Comparison of ENCODE assay signal across 8 mouse cellular contexts in the genomic region with DNA sequence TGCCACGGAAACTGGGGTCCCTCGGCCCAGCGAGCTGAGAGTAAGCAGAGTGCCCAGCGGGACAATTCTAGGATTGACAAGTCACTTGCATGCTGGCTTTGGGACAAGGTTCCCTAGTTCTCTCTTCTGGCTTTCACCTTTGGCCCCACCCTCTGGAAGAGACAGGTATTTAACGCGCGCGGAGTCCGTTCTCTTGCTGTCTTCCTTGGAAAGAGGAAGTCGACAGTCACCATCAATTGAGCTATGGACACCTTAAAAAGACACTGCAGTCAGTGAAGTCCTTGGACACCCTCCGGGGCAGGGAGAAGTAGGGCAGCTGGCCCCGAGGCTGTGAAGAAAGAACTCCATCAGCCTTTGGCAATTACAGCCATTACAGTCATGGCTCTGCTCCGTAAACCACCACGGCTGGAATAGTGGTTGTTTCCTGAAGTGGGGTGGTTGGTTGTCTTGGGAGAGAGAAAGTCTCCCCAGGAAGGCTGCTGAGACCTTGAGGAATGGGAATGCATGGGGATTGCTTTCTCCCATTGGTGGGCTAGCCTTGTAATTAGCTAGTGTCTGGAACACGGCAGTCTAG. TPM values are rescaled to one million over a fixed set of nuclear protein-coding genes. Genes with fewer than 3 reads are reported as not detected.
A peak's percentile ranks its signal among the peaks of the same experiment; 100 is the strongest.
DNase-seq lines count a peak whose midpoint lies in the region; ATAC-seq and TF ChIP-seq lines count a peak whose summit lies in the region.

No protein-coding gene starts in this region.

- H3K79me2 ChIP-seq in heart, adult 2 months (replicated peaks; ENCODE audit: control insufficient read depth, insufficient read depth, low read length), result no peaks in the 10 kb centered on the region

- no peak for ATAC-seq in embryonic facial prominence, embryonic 15.5 days (ENCODE audit: insufficient number of reproducible peaks, low FRiP score, low TSS enrichment, low read depth)
- ATAC-seq in kidney, embryonic 16.5 days (ENCODE audit: low FRiP score, low TSS enrichment), result no peak; the same call in 1 of the 2 replicates

- H3K4me2 ChIP-seq in embryonic facial prominence, embryonic 15.5 days (replicated peaks), result peak overlapping the region; percentile 82
- peak overlapping the region; percentile 83 for H3K4me2 ChIP-seq in kidney, embryonic 16.5 days (replicated peaks; ENCODE audit: low read depth, low read length)

- no peaks in the 10 kb centered on the region for H3K9me3 ChIP-seq in embryonic facial prominence, embryonic 15.5 days (replicated peaks)
- H3K9me3 ChIP-seq in kidney, embryonic 16.5 days (ENCODE audit: low read length), result no peaks in the 10 kb centered on the region
- H3K9me3 ChIP-seq in megakaryocyte, embryonic 14.5 days, result no peaks in the 10 kb centered on the region

- peaks cover 8% of the 10 kb centered on the region for H3K4me1 ChIP-seq in heart, adult 2 months (ENCODE audit: control insufficient read depth, insufficient read depth, low read length)
- H3K4me1 ChIP-seq in embryonic facial prominence, embryonic 15.5 days, result peaks cover 60% of the 10 kb centered on the region
- H3K4me1 ChIP-seq in kidney, embryonic 16.5 days (ENCODE audit: insufficient read depth, low read length), result peaks cover 48% of the 10 kb centered on the region
- H3K4me1 ChIP-seq in megakaryocyte, embryonic 14.5 days, result peaks cover 27% of the 10 kb centered on the region

- no peak for TF ChIP-seq POLR2A in heart, adult 2 months (IDR thresholded peaks at IDR 0.05; ENCODE audit: insufficient read depth, low read depth, low read length)

- TF ChIP-seq EP300 in heart, adult 2 months (IDR thresholded peaks at IDR 0.05; ENCODE audit: insufficient read depth, low read depth, low read length), result no peak

- peak overlapping the region; percentile 50 for H3K4me3 ChIP-seq in heart, adult 2 months
- H3K4me3 ChIP-seq in embryonic facial prominence, embryonic 15.5 days (replicated peaks), result peak overlapping the region; percentile 52
- H3K4me3 ChIP-seq in kidney, embryonic 16.5 days (ENCODE audit: low read length), result peak overlapping the region; percentile 46
- H3K4me3 ChIP-seq in megakaryocyte, embryonic 14.5 days (replicated peaks), result peak overlapping the region; percentile 78

- H3K36me3 ChIP-seq in heart, adult 2 months (ENCODE audit: control insufficient read depth, insufficient read depth, low read length), result no peaks in the 10 kb centered on the region
- no peaks in the 10 kb centered on the region for H3K36me3 ChIP-seq in embryonic facial prominence, embryonic 15.5 days
- H3K36me3 ChIP-seq in kidney, embryonic 16.5 days (ENCODE audit: insufficient read depth, low read length), result no peaks in the 10 kb centered on the region
- no peaks in the 10 kb centered on the region for H3K36me3 ChIP-seq in megakaryocyte, embryonic 14.5 days (replicated peaks; ENCODE audit: low read length)

- DNase-seq in heart, adult 2 months, result no peak
- DNase-seq in heart, adult 18-20 months, result no peak
- DNase-seq in frontal cortex, adult 2 months (ENCODE audit: extremely low spot score in 1 of 2, low spot score in 1 of 2), result no peak
- no peak for DNase-seq in embryo, embryonic 11 days
- no peak for DNase-seq in urinary bladder, adult 18-20 months (ENCODE audit: low spot score in 2 of 2)

- TF ChIP-seq CTCF in heart, adult 2 months (IDR thresholded peaks at IDR 0.05), result no peak

- WGBS in heart, adult 2 months, result 21% methylated on average over 15 of the region's 15 CpGs
- 19% methylated on average over 15 of the region's 15 CpGs for WGBS in embryonic facial prominence, embryonic 15.5 days
- WGBS in kidney, embryonic 16.5 days, result 13% methylated on average over 15 of the region's 15 CpGs

- peak overlapping the region; percentile 43 for H3K9ac ChIP-seq in heart, adult 2 months (ENCODE audit: low read depth, low read length)
- peak overlapping the region; percentile 42 for H3K9ac ChIP-seq in embryonic facial prominence, embryonic 15.5 days
- H3K9ac ChIP-seq in kidney, embryonic 16.5 days (replicated peaks; ENCODE audit: low read length), result peak overlapping the region; percentile 61

- H3K27ac ChIP-seq in heart, adult 2 months, result no peak overlapping the region; the same call in 1 of the 2 replicates
- H3K27ac ChIP-seq in embryonic facial prominence, embryonic 15.5 days (replicated peaks), result 0 out of 2 replicates have a peak overlapping the region, but pooled peaks have one; percentile 4
- no peak overlapping the region for H3K27ac ChIP-seq in kidney, embryonic 16.5 days (ENCODE audit: low read length)

- H3K27me3 ChIP-seq in heart, adult 2 months (ENCODE audit: control insufficient read depth, insufficient read depth, low read length), result 0 out of 2 replicates have a peak, but pooled peaks cover 1% of the 10 kb centered on the region
- no peaks in the 10 kb centered on the region for H3K27me3 ChIP-seq in embryonic facial prominence, embryonic 15.5 days
- H3K27me3 ChIP-seq in kidney, embryonic 16.5 days (ENCODE audit: insufficient read depth, low read length), result no peaks in the 10 kb centered on the region
- peaks cover 79% of the 10 kb centered on the region for H3K27me3 ChIP-seq in megakaryocyte, embryonic 14.5 days (replicated peaks)

- intact Hi-C loops in heart, adult 2 months (cut with DNase I), result loop anchor here (5.0 kb wide), 1 partner anchor 163 kb away; no protein-coding TSS in a partner anchor

RNA-seq across cellular contexts. Expression of a gene that starts 0.5 kb away (rescaled TPM):
- 1 to 10 TPM; 1.1 to 1.7 TPM for total RNA-seq in heart, adult 2 months (2021)
- polyA plus RNA-seq in heart, adult 2 months (2012; rRNA removed), result 1.2 and 1.5 TPM in 2 replicates
- total RNA-seq in heart, adult 18-20 months (2021), result 1 to 10 TPM; 1.0 to 1.8 TPM
- polyA plus RNA-seq in embryonic facial prominence, embryonic 15.5 days (2015; fragmentation: Nextera tagmentation; extraction: Ambion mirVana), result 1.4 and 1.8 TPM in 2 replicates
- polyA plus RNA-seq in kidney, embryonic 16.5 days (2015; fragmentation: Nextera tagmentation; extraction: Ambion mirVana), result 1.00 and 1.0 TPM in 2 replicates
- polyA plus RNA-seq in megakaryocyte, embryonic 14.5 days (2012; ENCODE audit: insufficient read depth, low replicate concordance), result 0.58 TPM in 1 of 2 replicates, not detected in the other
- polyA plus RNA-seq in frontal cortex, adult 2 months (2012; rRNA removed), result 0.65 and 0.86 TPM in 2 replicates
